Mouse (Mus musculus) hindbrain, embryonic 12.5 days (tissue): ENCODE results near the gene Hist2h2aa1. TPM values are rescaled to one million over a fixed set of nuclear protein-coding genes. Genes with fewer than 3 reads are reported as not detected.
"Not testable (repeated sequence)": the region's sequence is repeated elsewhere in the genome, so short reads cannot be mapped to it uniquely, and the experiment has no call there.

Experiments used
- ATAC-seq: fragments of 200-750 bp; cut with Nextera tagmentation; 2 replicates; pipeline ENCODE4 v1.8.0; 2017; ENCODE audit warnings: moderate TSS enrichment; ENCODE audit not compliant: low FRiP score
- H3K27ac ChIP-seq: fragments of 300-500 bp; sonication (generic); 2 replicates; pipeline ENCODE4 v1.5.1; 2016; ENCODE audit warnings: mild to moderate bottlenecking
- H3K27me3 ChIP-seq: fragments of 300-500 bp; sonication (generic); 2 replicates; pipeline ENCODE4 v1.6.1; 2016; ENCODE audit warnings: mild to moderate bottlenecking
- H3K36me3 ChIP-seq: fragments of 300-500 bp; sonication (generic); 2 replicates; pipeline ENCODE4 v1.6.1; 2016; ENCODE audit warnings: mild to moderate bottlenecking
- H3K4me1 ChIP-seq: fragments of 300-500 bp; sonication (generic); 2 replicates; pipeline ENCODE4 v1.6.1; 2016
- H3K4me2 ChIP-seq: fragments of 300-500 bp; sonication (generic); replicated peaks from 2 replicates; pipeline ENCODE4 v1.6.1; 2016; ENCODE audit warnings: mild to moderate bottlenecking
- H3K4me3 ChIP-seq: fragments of 300-500 bp; sonication (generic); 2 replicates; pipeline ENCODE4 v1.5.1; 2016; ENCODE audit warnings: mild to moderate bottlenecking
- H3K9ac ChIP-seq: fragments of 300-500 bp; sonication (generic); 2 replicates; pipeline ENCODE4 v1.6.1; 2016; ENCODE audit warnings: mild to moderate bottlenecking, moderate library complexity
- H3K9me3 ChIP-seq: fragments of 300-500 bp; sonication (generic); replicated peaks from 2 replicates; pipeline ENCODE4 v1.6.1; 2016; ENCODE audit warnings: mild to moderate bottlenecking
- WGBS: fragments of 180-500 bp; shearing (Covaris S2); methylation state at CpG from one replicate; pipeline ENCODE4 v1.1.7; 2016; 5-methylcytosine and 5-hydroxymethylcytosine counted together
- polyA plus RNA-seq: library from polyadenylated mRNA; unstranded; fragments of >200 nt; fragmentation: Nextera tagmentation; extraction: Ambion mirVana; gene quantifications from 2 replicates; pipeline ENCODE4 v1.2.1, GENCODE M21; 2016

The Hist2h2aa1 gene
- polyA plus RNA-seq, 1 experiment from 2014 or later, result 16.0 TPM

- 62% methylated on average over 3 of the region's 3 CpGs for WGBS
- Histone ChIP-seq H3K9me3 (no peaks in the 10 kb centered on the region), H3K4me2 (no peak overlapping the region), H3K27ac (peak overlapping the region; percentile 30; the same call in 1 of the 2 replicates), H3K9ac (no peak overlapping the region), H3K27me3 (no peaks in the 10 kb centered on the region), H3K4me3 (no peak overlapping the region), H3K4me1 (peaks cover 15% of the 10 kb centered on the region), H3K36me3 (no peaks in the 10 kb centered on the region)
- ATAC-seq, result no peak
These were observed 9.5 kb upstream of the Hist2h2aa1 start for GRCm38 (mm10) chr3:96235836-96236235.

- 83% methylated on average over 4 of the region's 4 CpGs for whole genome bisulfite sequencing
- no peaks in the 10 kb centered on the region for H3K36me3 ChIP-seq
- peak overlapping the region; percentile 56; the same call in 1 of the 2 replicates for H3K9ac ChIP-seq
- peak overlapping the region; percentile 55 for H3K4me2 ChIP-seq
- H3K27ac ChIP-seq, result no peak overlapping the region
- H3K4me3 ChIP-seq, result peak overlapping the region; percentile 37; the same call in 1 of the 2 replicates
- peaks cover 15% of the 10 kb centered on the region for H3K4me1 ChIP-seq
- no peak for ATAC-seq
- no peaks in the 10 kb centered on the region for H3K27me3 ChIP-seq
- H3K9me3 ChIP-seq, result no peaks in the 10 kb centered on the region
These were observed 8.4 kb upstream of the Hist2h2aa1 start for GRCm38 (mm10) chr3:96236834-96237334.

GRCm38 (mm10) chr3:96237335-96237903 is 7.9 kb upstream of the Hist2h2aa1 start:
- H3K4me2 ChIP-seq, result peak overlapping the region; percentile 55
- WGBS, result 28% methylated on average over 7 of the region's 7 CpGs
- peak overlapping the region; percentile 68; the same call in 1 of the 2 replicates for H3K27ac ChIP-seq
- peaks cover 15% of the 10 kb centered on the region for H3K4me1 ChIP-seq
- ATAC-seq, result no peak
- no peaks in the 10 kb centered on the region for H3K9me3 ChIP-seq
- peak overlapping the region; percentile 56 for H3K9ac ChIP-seq
- H3K27me3 ChIP-seq, result no peaks in the 10 kb centered on the region
- peak overlapping the region; percentile 37 for H3K4me3 ChIP-seq
- H3K36me3 ChIP-seq, result no peaks in the 10 kb centered on the region

- Histone ChIP-seq H3K4me3 (peak overlapping the region; percentile 37), H3K9me3 (no peaks in the 10 kb centered on the region), H3K4me2 (peak overlapping the region; percentile 55), H3K9ac (peak overlapping the region; percentile 56), H3K27me3 (no peaks in the 10 kb centered on the region), H3K4me1 (peaks cover 15% of the 10 kb centered on the region), H3K27ac (peak overlapping the region; percentile 68), H3K36me3 (no peaks in the 10 kb centered on the region)
- no peak for ATAC-seq
- under 1% methylated on average over 12 of the region's 12 CpGs for WGBS
These were observed 7.3 kb upstream of the Hist2h2aa1 start for GRCm38 (mm10) chr3:96237904-96238511.

DNA sequence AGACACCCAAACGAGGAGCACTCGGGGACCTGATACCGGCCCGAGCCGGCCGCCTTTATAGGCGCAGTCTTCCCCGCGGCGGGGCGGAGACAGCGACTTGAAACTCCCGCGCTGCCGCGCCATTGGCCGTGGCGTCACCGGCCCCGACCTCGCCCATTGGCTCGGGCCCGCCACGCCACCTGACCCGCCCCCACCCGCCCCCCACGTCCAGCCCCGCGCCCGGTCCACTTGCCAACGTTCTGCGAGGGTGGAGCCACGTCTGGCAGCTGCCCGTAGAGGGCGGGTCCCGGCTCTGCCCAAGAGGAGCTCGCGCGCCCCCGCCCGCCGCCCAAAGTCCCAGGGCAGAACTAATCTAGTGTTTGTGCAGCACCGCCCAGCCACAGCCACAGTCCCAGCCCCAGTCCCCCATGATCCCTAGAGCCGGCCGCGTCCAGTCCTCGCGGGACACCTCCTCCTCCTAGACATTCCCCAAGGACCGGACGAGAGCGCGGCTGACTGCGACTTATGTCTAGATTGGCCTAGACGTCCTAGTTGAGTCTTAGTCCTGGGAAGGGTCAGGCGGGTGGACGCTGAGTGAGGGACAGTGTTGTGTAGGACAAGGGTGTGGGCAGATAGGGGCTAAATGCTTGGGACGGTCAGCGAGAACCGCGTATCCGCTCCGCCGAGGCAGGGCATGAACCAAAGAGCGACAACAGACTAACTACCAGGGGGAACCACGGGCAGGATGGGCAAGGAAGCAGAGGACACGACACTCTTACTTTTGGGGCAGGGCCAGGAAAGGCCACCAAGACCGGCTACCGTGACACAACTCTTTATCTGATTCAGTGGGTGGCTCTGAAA is 6.1 kb upstream of the Hist2h2aa1 start, which contains the start of gene Hist2h3c2:
Gene Hist2h3c2, minus strand, starts transcription at position 174 of the 840 bp plus-strand sequence.
- H3K9ac ChIP-seq, result peak within 1 kb of the TSS; percentile 56
- H3K27ac ChIP-seq, result peak within 1 kb of the TSS; percentile 76
- H3K36me3 ChIP-seq, H3K9me3 ChIP-seq, H3K27me3 ChIP-seq: not testable (repeated sequence)
- H3K4me1 ChIP-seq, result peaks cover 17% of the 10 kb centered on the region
- 0% methylated on average over 11 of the region's 68 CpGs for WGBS
- H3K4me3 ChIP-seq, result peak within 1 kb of the TSS; percentile 37
- H3K4me2 ChIP-seq, result peak within 1 kb of the TSS; percentile 55
- peak; percentile 93 for ATAC-seq

- ATAC-seq, result peak; percentile 86
- H3K4me3 ChIP-seq, result peak within 1 kb of the TSS; percentile 32
- 3% methylated on average over 37 of the region's 85 CpGs for WGBS
- H3K9me3 ChIP-seq, H3K36me3 ChIP-seq, H3K27me3 ChIP-seq: not testable (repeated sequence)
- peak within 1 kb of the TSS; percentile 55; the same call in 1 of the 2 replicates for H3K9ac ChIP-seq
- peak within 1 kb of the TSS; percentile 44 for H3K4me2 ChIP-seq
- peaks cover 22% of the 10 kb centered on the region for H3K4me1 ChIP-seq
- peak within 1 kb of the TSS; percentile 88 for H3K27ac ChIP-seq
These were observed 5.1 kb upstream of the Hist2h2aa1 start, which contains the start of gene Hist2h2aa2 for GRCm38 (mm10) chr3:96239949-96240798. Gene Hist2h2aa2 (minus strand): TSS chr3:96240276.

DNA sequence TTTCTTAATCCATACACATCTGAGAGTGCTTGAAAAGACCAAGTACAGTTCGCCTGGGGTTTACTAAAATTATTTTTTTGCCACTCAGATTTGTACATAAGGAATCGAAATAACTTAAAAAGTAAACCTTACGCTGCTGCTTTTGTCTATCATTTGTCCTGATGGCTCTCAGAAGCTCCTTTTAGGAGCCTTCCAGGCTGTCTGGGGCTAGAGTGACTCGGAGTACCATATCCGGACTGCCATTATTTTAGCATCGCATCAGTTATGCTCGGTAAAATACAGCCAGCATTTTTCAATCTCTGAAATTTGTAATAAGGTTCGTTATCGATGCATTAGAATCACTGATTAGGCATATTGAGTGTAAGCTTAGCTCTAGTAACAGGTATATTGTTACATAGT is 4.5 kb upstream of the Hist2h2aa1 start:
- no peak overlapping the region for H3K4me3 ChIP-seq
- WGBS, result 79% methylated on average over 9 of the region's 9 CpGs
- H3K4me2 ChIP-seq, result peak overlapping the region; percentile 44
- no peaks in the 10 kb centered on the region for H3K9me3 ChIP-seq
- peak overlapping the region; percentile 55; the same call in 1 of the 2 replicates for H3K9ac ChIP-seq
- H3K36me3 ChIP-seq, result no peaks in the 10 kb centered on the region
- peaks cover 22% of the 10 kb centered on the region for H3K4me1 ChIP-seq
- H3K27me3 ChIP-seq, result no peaks in the 10 kb centered on the region
- no peak for ATAC-seq
- peak overlapping the region; percentile 88 for H3K27ac ChIP-seq

DNA sequence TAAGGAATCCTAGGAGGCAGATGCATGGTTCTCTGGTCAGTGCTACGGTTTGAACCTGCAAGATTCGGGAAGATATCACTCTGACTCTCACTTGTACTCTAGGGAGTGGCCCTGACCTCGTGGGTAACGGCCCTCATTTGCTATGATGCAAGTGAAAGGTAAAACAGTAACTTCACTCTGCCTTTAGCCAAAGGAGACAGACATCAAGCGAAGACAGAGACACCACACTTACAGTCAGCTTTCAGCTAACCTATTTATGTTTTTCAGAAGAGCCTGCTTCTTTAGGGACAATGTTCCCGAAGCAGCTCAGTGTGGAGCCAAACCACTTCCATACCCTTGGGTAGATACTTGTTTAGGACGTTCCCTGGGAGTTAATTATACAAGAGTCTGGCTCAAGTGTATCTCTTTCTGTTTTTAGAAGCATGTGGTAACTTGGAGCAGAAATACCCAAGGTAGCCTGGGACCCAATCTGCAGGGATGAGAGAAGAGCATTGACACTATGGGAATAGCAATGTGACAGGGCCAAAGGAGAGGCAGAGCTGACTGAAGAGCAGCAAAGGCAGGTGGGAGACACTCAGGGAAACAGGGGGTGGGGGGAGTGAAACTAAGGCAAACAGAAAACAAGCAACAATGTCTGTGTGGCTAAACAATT is 1.2 kb upstream of the Hist2h2aa1 start:
- H3K4me1 ChIP-seq, result peaks cover 16% of the 10 kb centered on the region
- ATAC-seq, result no peak
- 83% methylated on average over 7 of the region's 7 CpGs for WGBS

GRCm38 (mm10) chr3:96246018-96246417 is 721 bp downstream of the Hist2h2aa1 start:
- Histone ChIP-seq H3K4me3 (peak overlapping the region; percentile 31), H3K4me1 (peaks cover 18% of the 10 kb centered on the region), H3K4me2 (peak overlapping the region; percentile 41), H3K27ac (peak overlapping the region; percentile 77; the same call in 1 of the 2 replicates)
- not testable (repeated sequence) for ATAC-seq, H3K27me3 ChIP-seq, H3K36me3 ChIP-seq, H3K9me3 ChIP-seq, H3K9ac ChIP-seq
- whole genome bisulfite sequencing, result under 1% methylated on average over 10 of the region's 21 CpGs

More for the DNA sequence above, 1.2 kb upstream of the Hist2h2aa1 start:
- peak overlapping the region; percentile 98 for H3K27ac ChIP-seq
- H3K4me3 ChIP-seq, result no peak overlapping the region
- H3K9me3 ChIP-seq, result no peaks in the 10 kb centered on the region
- H3K9ac ChIP-seq, result peak overlapping the region; percentile 84; the same call in 1 of the 2 replicates
- no peaks in the 10 kb centered on the region for H3K27me3 ChIP-seq
- H3K36me3 ChIP-seq, result no peaks in the 10 kb centered on the region
- H3K4me2 ChIP-seq, result peak overlapping the region; percentile 60; the same call in 1 of the 2 replicates

- peak; percentile 93 for ATAC-seq
- H3K27me3 ChIP-seq, H3K36me3 ChIP-seq, H3K9me3 ChIP-seq: not testable (repeated sequence)
- Histone ChIP-seq H3K4me2 (peak within 1 kb of the TSS; percentile 52), H3K27ac (peak within 1 kb of the TSS; percentile 77), H3K9ac (peak within 1 kb of the TSS; percentile 59), H3K4me1 (peaks cover 18% of the 10 kb centered on the region), H3K4me3 (peak within 1 kb of the TSS; percentile 35)
- WGBS, result 3% methylated on average over 5 of the region's 47 CpGs
These were observed 1.1 kb downstream of the Hist2h2aa1 start, which contains the start of gene Hist2h3c1 for GRCm38 (mm10) chr3:96246427-96246856. Gene Hist2h3c1 (plus strand): TSS chr3:96246685.
